ENCODE assay signal across 9 mouse cellular contexts in genomic region chr9:64903386-64903785, GRCm38 (mm10). TPM values are rescaled to one million over a fixed set of nuclear protein-coding genes. Genes with fewer than 3 reads are reported as not detected.
DNase-seq lines count a peak whose midpoint lies in the region; ATAC-seq lines count a peak whose summit lies in the region.
"Had no signal": no experiment of that assay in that cellular context is flagged by ENCODE, and none has a peak within 500 bp of the region (broad histone marks: within the 10 kb centered on the region; RNA-seq: fewer than 3 reads in every experiment).

No protein-coding gene starts in this region.

- 76% methylated on average over 3 of the region's 3 CpGs for WGBS in hindbrain, embryonic 11.5 days
- 74% methylated on average over 3 of the region's 3 CpGs for WGBS in hindbrain, embryonic 12.5 days

- no peak overlapping the region for H3K27ac ChIP-seq in hindbrain, embryonic 11.5 days (ENCODE audit: low read depth, low read length)
- no peak overlapping the region for H3K27ac ChIP-seq in hindbrain, embryonic 12.5 days
- H3K27ac ChIP-seq: embryonic facial prominence, embryonic 12.5 days had no signal

- DNase-seq in hindbrain, embryonic 11.5 days (ENCODE audit: low spot score): peak; percentile 78
- peak; percentile 64 to 70 for DNase-seq in adrenal gland, adult 18-20 months (ENCODE audit: low spot score in 2 of 2)
- peak; percentile 89 for DNase-seq in embryo, embryonic 10 days (ENCODE audit: low spot score)
- DNase-seq in heart, adult 9 months (ENCODE audit: low spot score in 2 of 2): peak; percentile 34 to 66
- peak; percentile 63 to 72 for DNase-seq in left cerebral cortex, adult 18-20 months (ENCODE audit: low spot score in 2 of 2)
- DNase-seq in testis, postnatal 14 days (ENCODE audit: low spot score): peak; percentile 28

- H3K9ac ChIP-seq in hindbrain, embryonic 11.5 days (ENCODE audit: low read depth, low read length): no peak overlapping the region
- H3K9ac ChIP-seq in hindbrain, embryonic 12.5 days: no peak overlapping the region
- H3K9ac ChIP-seq: embryonic facial prominence, embryonic 12.5 days had no signal

- no peaks in the 10 kb centered on the region for H3K9me3 ChIP-seq in hindbrain, embryonic 11.5 days (ENCODE audit: control insufficient read depth, low read length)
- H3K9me3 ChIP-seq in hindbrain, embryonic 12.5 days (replicated peaks): no peaks in the 10 kb centered on the region
- H3K9me3 ChIP-seq: embryonic facial prominence, embryonic 12.5 days had no signal

- no peak overlapping the region for H3K4me3 ChIP-seq in hindbrain, embryonic 11.5 days (ENCODE audit: low read depth, low read length)
- no peak overlapping the region for H3K4me3 ChIP-seq in hindbrain, embryonic 12.5 days
- H3K4me3 ChIP-seq: embryonic facial prominence, embryonic 12.5 days had no signal

- H3K27me3 ChIP-seq in hindbrain, embryonic 11.5 days (ENCODE audit: control insufficient read depth, insufficient read depth, low read length): no peaks in the 10 kb centered on the region
- H3K27me3 ChIP-seq in hindbrain, embryonic 12.5 days: no peaks in the 10 kb centered on the region
- H3K27me3 ChIP-seq: embryonic facial prominence, embryonic 12.5 days had no signal

- no peaks in the 10 kb centered on the region for H3K4me1 ChIP-seq in hindbrain, embryonic 11.5 days (replicated peaks; ENCODE audit: control insufficient read depth, insufficient read depth, low read length)
- H3K4me1 ChIP-seq in hindbrain, embryonic 12.5 days: no peaks in the 10 kb centered on the region
- H3K4me1 ChIP-seq: embryonic facial prominence, embryonic 12.5 days had no signal

- ATAC-seq in hindbrain, embryonic 11.5 days (ENCODE audit: low FRiP score): no peak
- ATAC-seq in hindbrain, embryonic 12.5 days (ENCODE audit: low FRiP score): no peak
- ATAC-seq in neutrophil, adult 5-6 weeks (ENCODE audit: extremely low read depth, insufficient number of reproducible peaks, low FRiP score, poor library complexity, severe bottlenecking): peak; percentile 52; the same call in 1 of the 2 replicates

- no peaks in the 10 kb centered on the region for H3K36me3 ChIP-seq in hindbrain, embryonic 11.5 days (ENCODE audit: control insufficient read depth, insufficient read depth, low read length)
- peaks cover 27% of the 10 kb centered on the region for H3K36me3 ChIP-seq in hindbrain, embryonic 12.5 days

- H3K4me2 ChIP-seq in hindbrain, embryonic 11.5 days (replicated peaks; ENCODE audit: low read depth, low read length): no peak overlapping the region
- no peak overlapping the region for H3K4me2 ChIP-seq in hindbrain, embryonic 12.5 days (replicated peaks)
- H3K4me2 ChIP-seq: embryonic facial prominence, embryonic 12.5 days had no signal

RNA-seq across cellular contexts. Expression of gene Slc24a1, which starts 48.0 kb away (rescaled TPM):
- 0.11 TPM in 1 of 2 replicates, not detected in the other for polyA plus RNA-seq in hindbrain, embryonic 11.5 days (2014; fragmentation: Nextera tagmentation; extraction: Ambion mirVana)
- 0.05 and 0.07 TPM in 2 replicates for polyA plus RNA-seq in hindbrain, embryonic 12.5 days (2016; fragmentation: Nextera tagmentation; extraction: Ambion mirVana)
- total RNA-seq in adrenal gland, adult 18-20 months (2021): not detected
- total RNA-seq in left cerebral cortex, adult 18-20 months (2021): under 1 TPM; 0.07 to 0.16 TPM
- 0.37 and 0.47 TPM in 2 replicates for total RNA-seq in neutrophil, adult 5-6 weeks (2017)

RNA-seq across cellular contexts. Expression of gene Ints14, which starts 57.3 kb away (rescaled TPM):
- polyA plus RNA-seq in hindbrain, embryonic 11.5 days (2014; fragmentation: Nextera tagmentation; extraction: Ambion mirVana): 68.2 and 72.0 TPM in 2 replicates
- polyA plus RNA-seq in hindbrain, embryonic 12.5 days (2016; fragmentation: Nextera tagmentation; extraction: Ambion mirVana): 49.6 and 58.6 TPM in 2 replicates
- 10 to 100 TPM; 22.3 to 23.5 TPM for total RNA-seq in adrenal gland, adult 18-20 months (2021)
- 10 to 100 TPM; 18.5 to 18.8 TPM for total RNA-seq in left cerebral cortex, adult 18-20 months (2021)
- 16.7 and 18.0 TPM in 2 replicates for total RNA-seq in neutrophil, adult 5-6 weeks (2017)

Comparison
In these comparisons a context has a peak if more than half of its experiments do, and no peak if none do; other contexts are left out.
1. DNase-seq: peak in every context shown above with its lines; median percentile 89 in embryo, embryonic 10 days; 78 in hindbrain, embryonic 11.5 days; 68 in left cerebral cortex, adult 18-20 months; 67 in adrenal gland, adult 18-20 months; 50 in heart, adult 9 months; 28 in testis, postnatal 14 days.